Mouse (Mus musculus) midbrain, embryonic 13.5 days (tissue): ENCODE measurements at regions not wholly inside any gene's neighbourhood (a gene's known extent, or its start where the extent isn't known, plus 50 kb on each side); places are given as distances from the start of the nearest gene placed in this dataset.
A peak's percentile ranks its signal among the peaks of the same experiment; 100 is the strongest.

ENCODE experiments used
- ATAC-seq: fragments of 200-750 bp; cut with Nextera tagmentation; 2 replicates; pipeline ENCODE4 v1.8.0; 2017; ENCODE audit warnings: mild to moderate bottlenecking, moderate TSS enrichment, moderate library complexity
- H3K27ac ChIP-seq: fragments of 300-500 bp; sonication (generic); 2 replicates; pipeline ENCODE4 v1.5.1; 2015; ENCODE audit warnings: inconsistent platforms, mild to moderate bottlenecking, moderate library complexity
- H3K27me3 ChIP-seq: fragments of 300-500 bp; sonication (generic); 2 replicates; pipeline ENCODE4 v1.6.1; 2015; ENCODE audit warnings: mild to moderate bottlenecking, inconsistent platforms
- H3K36me3 ChIP-seq: fragments of 300-500 bp; sonication (generic); 2 replicates; pipeline ENCODE4 v1.6.1; 2015; ENCODE audit warnings: mild to moderate bottlenecking, inconsistent platforms
- H3K4me1 ChIP-seq: fragments of 300-500 bp; sonication (generic); replicated peaks from 2 replicates; pipeline ENCODE4 v1.6.1; 2015; ENCODE audit warnings: inconsistent platforms
- H3K4me2 ChIP-seq: fragments of 300-500 bp; sonication (generic); replicated peaks from 2 replicates; pipeline ENCODE4 v1.6.1; 2015; ENCODE audit warnings: moderate library complexity, mild to moderate bottlenecking, inconsistent platforms
- H3K4me3 ChIP-seq: fragments of 300-500 bp; sonication (generic); replicated peaks from 2 replicates; pipeline ENCODE4 v1.5.1; 2015; ENCODE audit warnings: mild to moderate bottlenecking, inconsistent platforms
- H3K9ac ChIP-seq: fragments of 300-500 bp; sonication (generic); replicated peaks from 2 replicates; pipeline ENCODE4 v1.6.1; 2015; ENCODE audit warnings: mild to moderate bottlenecking, inconsistent platforms
- H3K9me3 ChIP-seq: fragments of 300-500 bp; sonication (generic); 2 replicates; pipeline ENCODE4 v1.6.1; 2016; ENCODE audit warnings: mild to moderate bottlenecking, inconsistent platforms
- WGBS: fragments of 180-500 bp; shearing (Covaris S2); methylation state at CpG from one replicate; pipeline ENCODE4 v1.1.7; 2015; 5-methylcytosine and 5-hydroxymethylcytosine counted together

- Histone ChIP-seq H3K4me1 (no peaks in the 10 kb centered on the region), H3K9me3 (no peaks in the 10 kb centered on the region), H3K36me3 (no peaks in the 10 kb centered on the region), H3K9ac (no peak overlapping the region), H3K27ac (no peak overlapping the region), H3K27me3 (no peaks in the 10 kb centered on the region), H3K4me3 (no peak overlapping the region), H3K4me2 (no peak overlapping the region)
- ATAC-seq: no peak
- 88% methylated on average over 7 of the region's 7 CpGs for WGBS
Observed at GRCm38 (mm10) chr15:88497957-88498356, 102.1 kb upstream of the Zdhhc25 start.

- WGBS: 85% methylated on average over 2 of the region's 2 CpGs
Observed at GRCm38 (mm10) chr15:88502311-88502710, 97.8 kb upstream of the Zdhhc25 start.

GRCm38 (mm10) chr15:88503896-88504295 is 96.2 kb upstream of the Zdhhc25 start:
- H3K9ac ChIP-seq: no peak overlapping the region
- H3K27me3 ChIP-seq: no peaks in the 10 kb centered on the region
- H3K9me3 ChIP-seq: no peaks in the 10 kb centered on the region
- H3K4me3 ChIP-seq: no peak overlapping the region
- H3K4me2 ChIP-seq: no peak overlapping the region
- H3K27ac ChIP-seq: no peak overlapping the region
- WGBS: 81% methylated on average over 7 of the region's 7 CpGs
- ATAC-seq: no peak
- no peaks in the 10 kb centered on the region for H3K4me1 ChIP-seq
- no peaks in the 10 kb centered on the region for H3K36me3 ChIP-seq

More at GRCm38 (mm10) chr15:88502311-88502710, 97.8 kb upstream of the Zdhhc25 start:
- Histone ChIP-seq H3K4me1 (no peaks in the 10 kb centered on the region), H3K27me3 (no peaks in the 10 kb centered on the region), H3K4me3 (no peak overlapping the region), H3K9me3 (no peaks in the 10 kb centered on the region), H3K4me2 (no peak overlapping the region), H3K9ac (no peak overlapping the region), H3K27ac (no peak overlapping the region), H3K36me3 (no peaks in the 10 kb centered on the region)
- ATAC-seq: no peak

- Histone ChIP-seq H3K9ac (no peak overlapping the region), H3K4me3 (no peak overlapping the region), H3K9me3 (no peaks in the 10 kb centered on the region), H3K27me3 (no peaks in the 10 kb centered on the region), H3K27ac (no peak overlapping the region), H3K36me3 (no peaks in the 10 kb centered on the region), H3K4me2 (no peak overlapping the region), H3K4me1 (no peaks in the 10 kb centered on the region)
- no peak for ATAC-seq
- WGBS: 78% methylated on average over 13 of the region's 13 CpGs
Observed at GRCm38 (mm10) chr15:88505491-88506119, 94.5 kb upstream of the Zdhhc25 start.

GRCm38 (mm10) chr15:88507886-88508285 is 92.2 kb upstream of the Zdhhc25 start:
- H3K4me2 ChIP-seq: no peak overlapping the region
- no peaks in the 10 kb centered on the region for H3K27me3 ChIP-seq
- no peak overlapping the region for H3K9ac ChIP-seq
- H3K36me3 ChIP-seq: no peaks in the 10 kb centered on the region
- no peaks in the 10 kb centered on the region for H3K9me3 ChIP-seq
- H3K4me3 ChIP-seq: no peak overlapping the region
- whole genome bisulfite sequencing: 87% methylated on average over 2 of the region's 2 CpGs
- no peaks in the 10 kb centered on the region for H3K4me1 ChIP-seq
- H3K27ac ChIP-seq: no peak overlapping the region
- ATAC-seq: no peak

- 87% methylated on average over 6 of the region's 6 CpGs for WGBS
- no peak overlapping the region for H3K27ac ChIP-seq
- H3K4me1 ChIP-seq: no peaks in the 10 kb centered on the region
- no peak overlapping the region for H3K4me2 ChIP-seq
- H3K4me3 ChIP-seq: no peak overlapping the region
- no peaks in the 10 kb centered on the region for H3K27me3 ChIP-seq
- H3K36me3 ChIP-seq: no peaks in the 10 kb centered on the region
- no peak for ATAC-seq
- H3K9me3 ChIP-seq: no peaks in the 10 kb centered on the region
- H3K9ac ChIP-seq: no peak overlapping the region
Observed at GRCm38 (mm10) chr15:88508971-88509370, 91.1 kb upstream of the Zdhhc25 start.

GRCm38 (mm10) chr15:88509626-88510025 is 90.5 kb upstream of the Zdhhc25 start:
- no peak overlapping the region for H3K27ac ChIP-seq
- H3K4me1 ChIP-seq: no peaks in the 10 kb centered on the region
- WGBS: 77% methylated on average over 2 of the region's 2 CpGs
- H3K9ac ChIP-seq: no peak overlapping the region
- H3K36me3 ChIP-seq: no peaks in the 10 kb centered on the region
- H3K4me3 ChIP-seq: no peak overlapping the region
- H3K4me2 ChIP-seq: no peak overlapping the region
- H3K27me3 ChIP-seq: no peaks in the 10 kb centered on the region
- ATAC-seq: no peak
- no peaks in the 10 kb centered on the region for H3K9me3 ChIP-seq

- H3K9ac ChIP-seq: no peak overlapping the region
- WGBS: 97% methylated on average over 5 of the region's 5 CpGs
- no peak overlapping the region for H3K27ac ChIP-seq
- no peak for ATAC-seq
- no peaks in the 10 kb centered on the region for H3K4me1 ChIP-seq
- H3K27me3 ChIP-seq: no peaks in the 10 kb centered on the region
- H3K4me2 ChIP-seq: no peak overlapping the region
- no peaks in the 10 kb centered on the region for H3K36me3 ChIP-seq
- H3K4me3 ChIP-seq: no peak overlapping the region
- H3K9me3 ChIP-seq: no peaks in the 10 kb centered on the region
Observed at GRCm38 (mm10) chr15:88514091-88514490, 86.0 kb upstream of the Zdhhc25 start.

- WGBS: 96% methylated on average over 1 of the region's 1 CpGs
- ATAC-seq: no peak
- no peak overlapping the region for H3K9ac ChIP-seq
- peaks cover 6% of the 10 kb centered on the region for H3K9me3 ChIP-seq
- no peak overlapping the region for H3K4me3 ChIP-seq
- no peaks in the 10 kb centered on the region for H3K36me3 ChIP-seq
- no peak overlapping the region for H3K27ac ChIP-seq
- H3K27me3 ChIP-seq: no peaks in the 10 kb centered on the region
- H3K4me2 ChIP-seq: no peak overlapping the region
- peaks cover 11% of the 10 kb centered on the region for H3K4me1 ChIP-seq
Observed at GRCm38 (mm10) chr15:88531218-88531617, 68.9 kb upstream of the Zdhhc25 start.

GRCm38 (mm10) chr15:88532008-88532407 is 68.1 kb upstream of the Zdhhc25 start:
- H3K27ac ChIP-seq: peak overlapping the region; percentile 4; the same call in 1 of the 2 replicates
- peak; percentile 68 for ATAC-seq
- H3K27me3 ChIP-seq: no peaks in the 10 kb centered on the region
- no peak overlapping the region for H3K4me2 ChIP-seq
- H3K4me1 ChIP-seq: peaks cover 13% of the 10 kb centered on the region
- no peaks in the 10 kb centered on the region for H3K36me3 ChIP-seq
- H3K9me3 ChIP-seq: peaks cover 6% of the 10 kb centered on the region
- no peak overlapping the region for H3K4me3 ChIP-seq
- no peak overlapping the region for H3K9ac ChIP-seq
- WGBS: 42% methylated on average over 5 of the region's 5 CpGs

GRCm38 (mm10) chr15:88533354-88533753 is 66.7 kb upstream of the Zdhhc25 start:
- Histone ChIP-seq H3K27ac (no peak overlapping the region; the same call in 1 of the 2 replicates), H3K4me1 (peaks cover 13% of the 10 kb centered on the region), H3K9ac (no peak overlapping the region), H3K4me2 (no peak overlapping the region), H3K36me3 (no peaks in the 10 kb centered on the region), H3K9me3 (peaks cover 6% of the 10 kb centered on the region), H3K4me3 (no peak overlapping the region), H3K27me3 (no peaks in the 10 kb centered on the region)
- 61% methylated on average over 7 of the region's 7 CpGs for WGBS
- ATAC-seq: no peak

GRCm38 (mm10) chr15:88535516-88535915 is 64.6 kb upstream of the Zdhhc25 start:
- H3K9ac ChIP-seq: no peak overlapping the region
- ATAC-seq: no peak
- peaks cover 6% of the 10 kb centered on the region for H3K9me3 ChIP-seq
- 74% methylated on average over 2 of the region's 2 CpGs for WGBS
- H3K4me2 ChIP-seq: no peak overlapping the region
- H3K27me3 ChIP-seq: no peaks in the 10 kb centered on the region
- H3K36me3 ChIP-seq: no peaks in the 10 kb centered on the region
- no peak overlapping the region for H3K4me3 ChIP-seq
- H3K27ac ChIP-seq: no peak overlapping the region
- H3K4me1 ChIP-seq: peaks cover 13% of the 10 kb centered on the region

- Histone ChIP-seq H3K4me1 (peaks cover 13% of the 10 kb centered on the region), H3K27me3 (no peaks in the 10 kb centered on the region), H3K9ac (no peak overlapping the region), H3K9me3 (no peaks in the 10 kb centered on the region), H3K4me3 (no peak overlapping the region), H3K36me3 (no peaks in the 10 kb centered on the region), H3K27ac (no peak overlapping the region), H3K4me2 (no peak overlapping the region)
- no peak for ATAC-seq
- 21% methylated on average over 10 of the region's 10 CpGs for WGBS
Observed at GRCm38 (mm10) chr15:88537190-88537589, 62.9 kb upstream of the Zdhhc25 start.
